Mouse (Mus musculus) G1E (cell line): Measurements from ENCODE around the gene C5ar1.

Experiments used
- CTCF ChIP-seq: IDR thresholded peaks from 2 replicates; pipeline ENCODE4 v1.5.1; 2012; ENCODE audit warnings: low read depth, low read length, inconsistent platforms, mixed read lengths
- GATA1 ChIP-seq: IDR thresholded peaks from 2 replicates; pipeline ENCODE4 v1.6.1; 2012; ENCODE audit warnings: borderline replicate concordance, low read length, inconsistent platforms, mixed read lengths
- GATA2 ChIP-seq: IDR thresholded peaks from 2 replicates; pipeline ENCODE4 v1.6.1; 2012; ENCODE audit warnings: low read depth, low read length, inconsistent platforms, borderline replicate concordance
- POLR2AphosphoS5 ChIP-seq: IDR thresholded peaks from 2 replicates; pipeline ENCODE4 v1.6.1; 2012; ENCODE audit warnings: low read depth, low read length, inconsistent platforms; ENCODE audit not compliant: insufficient replicate concordance
- TAL1 ChIP-seq: conservative IDR thresholded peaks from 2 replicates; pipeline ENCODE4 v1.6.1; 2012; ENCODE audit warnings: low read depth, low read length, inconsistent platforms, mixed read lengths

DNA sequence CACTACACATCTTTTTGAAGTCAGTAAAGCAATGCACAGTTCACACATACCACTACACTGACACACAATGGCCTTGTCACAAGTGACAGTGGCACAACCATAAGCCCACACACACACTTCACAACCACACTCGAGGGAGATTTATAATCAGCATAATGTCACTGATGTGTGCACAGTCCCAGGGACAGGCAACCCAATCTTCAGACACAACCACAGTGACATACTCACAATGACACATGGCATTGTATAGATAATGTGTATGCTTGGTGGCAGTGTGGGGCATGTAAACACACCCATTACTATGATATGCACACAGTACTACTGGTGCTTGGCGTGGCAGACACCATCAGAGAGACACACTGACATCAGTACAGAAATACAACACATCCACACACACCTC, 36.8 kb upstream of the C5ar1 start:
- TF ChIP-seq CTCF, result no peak
- TF ChIP-seq TAL1, result no peak
- no peak for TF ChIP-seq GATA1
- TF ChIP-seq GATA2, result no peak
- TF ChIP-seq POLR2AphosphoS5, result no peak
